Mouse (Mus musculus): ENCODE results near the gene Dnajb2.

- TF ChIP-seq CTCF (IDR thresholded peaks at IDR 0.05; ENCODE audit: insufficient read depth, low read length), result no peak
- no peak for TF ChIP-seq POLR2A (IDR thresholded peaks at IDR 0.05; ENCODE audit: borderline replicate concordance, extremely low read depth, low read depth, low read length)
These were observed 45.6 kb upstream of the Dnajb2 start for GRCm38 (mm10) chr1:75190577-75190976.

All from lung, adult 2 months (tissue).